Mouse (Mus musculus) liver, adult 2 months (tissue): ENCODE data around the gene Scamp2.

Source experiments
- CTCF ChIP-seq: fragments of 200-500 bp; IDR thresholded peaks from 2 replicates; pipeline ENCODE4 v1.5.1; 2011; ENCODE audit warnings: low read depth, low read length, control low read depth
- POLR2A ChIP-seq: fragments of 200-500 bp; IDR thresholded peaks from 2 replicates; pipeline ENCODE4 v1.6.1; 2011; ENCODE audit warnings: low read length, control low read depth; ENCODE audit not compliant: insufficient read depth; ENCODE audit errors: extremely low read depth

GRCm38 (mm10) chr9:57565741-57566221 lies 5.0 kb downstream of the Scamp2 start:
- no peak for TF ChIP-seq POLR2A
- TF ChIP-seq CTCF, result no peak
